Mouse (Mus musculus) urinary bladder, adult 2 months (tissue): Measurements from ENCODE around the gene Bcl2l13. TPM values are rescaled to one million over a fixed set of nuclear protein-coding genes. Genes with fewer than 3 reads are reported as not detected.

Source experiments
- DNase-seq: peaks from one replicate; pipeline ENCODE4 v3.0.0; 2022; ENCODE audit warnings: low spot score
- polyA plus RNA-seq: library from polyadenylated mRNA; depleted of rRNA; stranded (reverse); fragments of >200 nt; gene quantifications from 2 replicates; pipeline ENCODE4 v1.2.3, GENCODE M21; 2012; rRNA removed

Bcl2l13 gene
- polyA plus RNA-seq, 1 experiment: 14.0 TPM

- no peak for DNase-seq
These were observed 93.4 kb downstream of the Bcl2l13 start for GRCm38 (mm10) chr6:120929421-120929820.

GRCm38 (mm10) chr6:120930450-120931306, 94.7 kb downstream of the Bcl2l13 start:
- DNase-seq: no peak

GRCm38 (mm10) chr6:120932597-120932996, 96.6 kb downstream of the Bcl2l13 start:
- DNase-seq: no peak

GRCm38 (mm10) chr6:120933670-120934069, 97.7 kb downstream of the Bcl2l13 start:
- no peak for DNase-seq

- no peak for DNase-seq
These were observed 98.2 kb downstream of the Bcl2l13 start for GRCm38 (mm10) chr6:120934176-120934575.

GRCm38 (mm10) chr6:120937104-120937617, 101.1 kb downstream of the Bcl2l13 start:
- DNase-seq: no peak

GRCm38 (mm10) chr6:120937999-120938608, 102.1 kb downstream of the Bcl2l13 start:
- DNase-seq: no peak

GRCm38 (mm10) chr6:120938763-120939450, 102.9 kb downstream of the Bcl2l13 start:
- no peak for DNase-seq

GRCm38 (mm10) chr6:120939783-120940182, 103.8 kb downstream of the Bcl2l13 start:
- DNase-seq: no peak

- no peak for DNase-seq
These were observed 104.6 kb downstream of the Bcl2l13 start for GRCm38 (mm10) chr6:120940446-120941083.

- no peak for DNase-seq
These were observed 105.1 kb downstream of the Bcl2l13 start for GRCm38 (mm10) chr6:120941084-120941481.

GRCm38 (mm10) chr6:120941575-120941974, 105.6 kb downstream of the Bcl2l13 start:
- DNase-seq: no peak

Other genes starting within 250 kb of the Bcl2l13 start
- gene Cecr2, start 169.8 kb upstream of the Bcl2l13 start, polyA plus RNA-seq: 2.7 and 3.3 TPM in 2 replicates
- 0.06 TPM in 1 of 2 replicates, not detected in the other for gene Slc25a18, start 62.6 kb upstream of the Bcl2l13 start, polyA plus RNA-seq
- 152 and 157 TPM in 2 replicates for gene Atp6v1e1, start 13.4 kb upstream of the Bcl2l13 start, polyA plus RNA-seq
- 15.7 and 18.8 TPM in 2 replicates for gene Bid, start 80.6 kb downstream of the Bcl2l13 start, polyA plus RNA-seq